Mouse (Mus musculus) embryo, embryonic 10 days (tissue): Measurements from ENCODE around the gene Dennd4b.
"Not testable (repeated sequence)": the region's sequence is repeated elsewhere in the genome, so short reads cannot be mapped to it uniquely, and the experiment has no call there.

ENCODE experiments used
- DNase-seq: peaks from one replicate; pipeline ENCODE4 v3.0.0-alpha.2; 2015; ENCODE audit warnings: low spot score

The Dennd4b gene

GRCm38 (mm10) chr3:90265034-90265931 is at the start of gene Dennd4b:
Gene Dennd4b, plus strand, starts transcription at chr3:90265185.
- DNase-seq, result peak; percentile 85

- DNase-seq, result no peak
These were observed 49.1 kb upstream of the Dennd4b start for GRCm38 (mm10) chr3:90215825-90216380.

- DNase-seq, result peak; percentile 80
These were observed 44.9 kb upstream of the Dennd4b start for GRCm38 (mm10) chr3:90220088-90220487.

DNA sequence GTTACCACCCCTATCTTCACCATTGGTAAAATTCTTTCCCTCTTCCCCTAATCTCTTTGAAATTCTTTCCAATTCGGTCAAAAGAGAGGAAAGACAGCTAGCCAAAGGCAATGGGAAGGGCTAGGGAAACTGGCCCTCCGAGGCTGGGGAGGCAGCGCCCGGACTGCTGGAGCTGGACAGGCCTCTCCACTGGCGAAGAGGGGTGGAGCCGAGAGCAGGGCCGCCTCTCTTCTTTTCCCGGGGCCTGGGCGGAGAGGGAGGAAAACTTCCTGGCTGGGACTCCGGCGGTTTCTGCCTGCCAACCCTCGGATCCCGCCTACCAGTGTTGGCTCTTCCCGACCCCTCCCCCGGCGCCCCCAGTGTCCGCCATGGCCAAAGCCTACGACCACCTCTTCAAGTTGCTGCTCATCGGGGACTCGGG is 44.4 kb upstream of the Dennd4b start:
- peak; percentile 73 for DNase-seq

- DNase-seq, result no peak
These were observed 43.9 kb upstream of the Dennd4b start for GRCm38 (mm10) chr3:90221123-90221522.

- no peak for DNase-seq
These were observed 42.5 kb upstream of the Dennd4b start for GRCm38 (mm10) chr3:90222455-90222854.

- DNase-seq, result no peak
These were observed 42.0 kb upstream of the Dennd4b start for GRCm38 (mm10) chr3:90222941-90223340.

GRCm38 (mm10) chr3:90224331-90224730 is 40.7 kb upstream of the Dennd4b start:
- no peak for DNase-seq

- no peak for DNase-seq
These were observed 33.9 kb upstream of the Dennd4b start for GRCm38 (mm10) chr3:90231075-90231474.

GRCm38 (mm10) chr3:90231507-90232333 is 33.3 kb upstream of the Dennd4b start, which contains the start of gene Jtb:
Gene Jtb, plus strand, starts transcription at chr3:90231597.
- DNase-seq, result peak; percentile 97

DNA sequence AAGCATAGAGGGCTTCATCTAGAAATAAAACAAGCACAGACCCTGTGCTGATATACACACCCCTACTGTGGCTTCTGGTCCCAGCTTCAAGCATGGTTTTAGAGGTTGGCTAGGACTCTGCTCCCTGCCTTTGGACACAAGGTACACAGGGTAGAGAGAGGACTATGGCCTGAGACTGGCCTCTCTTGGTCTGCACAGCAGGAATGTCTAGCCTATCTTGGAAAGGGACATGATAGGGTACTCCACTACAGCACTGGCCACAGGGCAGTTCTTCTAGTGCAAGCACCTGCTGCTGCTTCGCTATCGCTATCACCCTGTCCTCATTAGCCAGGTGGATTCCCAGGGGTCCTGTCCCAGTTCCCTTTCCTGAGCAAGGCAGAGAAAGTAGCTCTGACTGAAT is 23.7 kb upstream of the Dennd4b start:
- no peak for DNase-seq

DNA sequence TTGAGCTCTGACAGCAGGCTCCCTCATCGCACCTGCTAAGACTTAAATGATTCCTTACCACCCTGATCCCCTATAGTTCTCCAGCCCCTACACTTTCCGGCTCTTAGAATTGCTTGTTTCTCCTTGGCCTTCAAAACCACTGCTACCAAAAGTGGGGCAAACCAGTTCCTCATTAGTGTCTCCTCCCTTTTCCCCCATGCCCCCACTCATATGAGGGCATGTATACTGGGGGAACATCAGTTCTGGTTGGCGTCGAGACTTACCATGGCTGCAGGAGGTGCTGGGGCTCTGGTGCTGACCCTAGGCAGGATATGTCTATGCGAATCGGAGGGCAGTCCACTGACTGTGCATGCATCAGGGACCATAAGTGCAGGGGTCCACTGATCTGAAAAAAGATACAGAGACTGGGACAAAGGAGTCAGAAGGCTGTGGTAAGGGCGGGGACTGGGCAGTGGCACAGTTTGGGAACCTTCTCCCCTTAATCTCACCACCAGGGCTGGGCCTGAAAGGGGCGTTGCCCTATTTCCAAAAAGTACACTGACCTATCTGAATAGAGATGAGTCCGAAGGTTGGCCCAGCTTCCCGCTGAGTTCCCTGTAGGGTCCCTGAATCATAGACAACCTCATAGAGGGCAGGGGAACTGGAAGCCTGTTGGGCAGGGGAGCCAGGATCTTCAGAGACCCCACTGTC is 23.2 kb upstream of the Dennd4b start:
- no peak for DNase-seq

- DNase-seq, result peak; percentile 90
These were observed 21.8 kb upstream of the Dennd4b start, which contains the start of gene Creb3l4 for GRCm38 (mm10) chr3:90242984-90243775. Gene Creb3l4, minus strand, starts transcription at chr3:90243512.

DNA sequence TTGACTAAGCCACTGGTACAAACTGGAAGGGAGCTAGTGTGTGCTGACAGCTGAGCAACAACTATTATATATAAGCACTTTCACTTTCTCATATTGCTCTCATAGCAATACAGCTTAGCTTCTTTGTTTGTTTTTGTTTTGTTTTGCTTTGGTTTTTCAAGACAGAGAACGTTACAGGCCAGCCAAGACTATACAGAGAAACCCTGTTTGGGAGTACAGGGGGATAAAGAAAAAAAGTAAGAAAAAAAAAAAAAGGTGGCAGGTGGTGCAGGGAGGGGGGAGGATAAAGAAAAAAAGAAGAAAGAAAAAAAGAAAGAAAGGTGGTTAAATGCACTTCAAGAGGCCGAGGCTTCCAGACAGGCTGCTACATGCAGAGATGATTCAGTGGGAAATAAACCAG is 19.6 kb upstream of the Dennd4b start:
- no peak for DNase-seq

DNA sequence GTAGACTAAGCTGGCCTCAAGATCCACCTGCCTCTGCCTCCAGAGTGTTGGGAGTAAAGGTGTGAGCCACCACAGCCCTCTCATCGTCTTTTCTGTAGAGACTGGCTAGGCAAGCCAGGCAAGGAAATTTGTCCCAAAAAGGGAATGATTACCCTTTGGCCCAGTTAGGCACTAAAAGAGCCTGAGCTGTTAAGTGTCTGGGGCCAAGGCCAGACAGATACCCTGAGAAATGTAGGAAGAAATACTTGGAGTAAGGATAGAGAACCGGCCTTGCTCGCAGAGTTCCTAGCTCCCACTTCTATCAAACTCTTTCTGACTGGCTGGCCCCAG is 17.4 kb upstream of the Dennd4b start:
- DNase-seq, result no peak

- DNase-seq, result peak; percentile 100
These were observed 16.8 kb upstream of the Dennd4b start, which contains the start of gene Slc39a1 for GRCm38 (mm10) chr3:90247960-90248745. Gene Slc39a1, plus strand, starts transcription at chr3:90248172.

DNA sequence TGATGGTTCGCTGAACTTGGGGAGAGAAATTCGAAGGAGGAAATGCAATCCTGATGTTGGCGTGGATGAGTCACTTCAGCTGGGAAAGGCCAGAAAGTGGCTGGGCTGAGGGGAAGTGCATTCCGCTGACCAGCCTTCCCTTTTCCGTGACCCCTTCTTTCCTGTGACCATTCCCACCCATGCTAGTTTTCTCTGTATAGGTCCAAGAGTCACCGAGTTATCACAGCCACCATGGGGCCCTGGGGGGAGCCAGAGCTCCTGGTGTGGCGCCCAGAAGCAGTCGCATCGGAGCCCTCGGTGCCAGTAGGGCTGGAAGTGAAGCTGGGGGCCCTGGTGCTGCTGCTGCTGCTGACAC is 16.3 kb upstream of the Dennd4b start:
- DNase-seq, result peak; percentile 55

DNA sequence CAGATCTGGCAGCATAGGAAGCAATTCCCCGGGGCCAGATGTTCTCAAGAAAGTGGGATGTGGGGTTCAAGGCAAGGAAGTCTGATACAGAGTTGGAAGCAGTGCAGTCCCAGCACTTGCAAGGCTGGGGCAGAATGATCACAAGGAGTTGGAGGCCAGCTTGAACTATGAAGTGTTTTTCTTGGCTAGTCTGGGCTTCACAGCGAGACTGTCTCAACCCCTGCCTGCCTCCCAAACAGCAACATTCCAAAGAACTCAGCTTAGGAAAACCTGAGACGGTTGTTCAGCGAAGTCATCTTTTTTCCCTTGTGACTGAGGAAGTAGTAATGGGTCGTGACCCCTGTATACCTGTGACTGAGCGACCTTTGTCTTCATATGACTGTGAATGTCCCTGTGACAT is 14.2 kb upstream of the Dennd4b start:
- DNase-seq, result no peak

- DNase-seq, result not testable (repeated sequence)
These were observed 13.2 kb upstream of the Dennd4b start for GRCm38 (mm10) chr3:90251731-90252226.

GRCm38 (mm10) chr3:90252659-90253058 is 12.3 kb upstream of the Dennd4b start:
- not testable (repeated sequence) for DNase-seq
